Mouse (Mus musculus): ENCODE data around the gene Tmem63c. TPM values are rescaled to one million over a fixed set of nuclear protein-coding genes. Genes with fewer than 3 reads are reported as not detected.

Gene Tmem63c
- polyA plus RNA-seq, 1 experiment from 2014 or later: 7.0 TPM

DNA sequence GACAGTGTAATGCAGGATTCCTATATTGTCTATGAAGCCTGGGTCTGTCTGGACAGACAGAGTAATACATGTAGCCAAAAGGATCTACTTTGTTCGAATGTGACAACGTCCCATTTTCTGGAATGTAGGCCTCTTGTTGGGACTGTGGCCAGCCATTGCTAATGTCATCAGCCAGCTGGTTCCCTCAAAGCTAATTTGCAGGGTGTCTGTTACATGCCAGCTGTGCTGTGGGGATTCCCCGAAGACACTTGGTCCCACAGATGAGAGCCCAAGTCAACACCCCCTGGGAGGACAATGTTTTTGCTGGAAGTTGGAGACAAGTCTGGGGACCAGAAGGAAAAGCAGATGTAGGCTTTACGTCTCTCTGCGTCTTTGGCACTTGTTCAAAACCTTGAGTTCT is 45.3 kb downstream of the Tmem63c start:
- H3K27me3 ChIP-seq: no peaks in the 10 kb centered on the region
- ATAC-seq (replicated peaks): no peak
- no peak overlapping the region for H3K9ac ChIP-seq (replicated peaks)
- no peak overlapping the region for H3K27ac ChIP-seq (replicated peaks)
- no peaks in the 10 kb centered on the region for H3K36me3 ChIP-seq
- H3K4me3 ChIP-seq: no peak overlapping the region
- H3K4me2 ChIP-seq (replicated peaks): no peak overlapping the region
- no peaks in the 10 kb centered on the region for H3K4me1 ChIP-seq
- WGBS: 58% methylated on average over 5 of the region's 5 CpGs
- H3K9me3 ChIP-seq: no peaks in the 10 kb centered on the region

DNA sequence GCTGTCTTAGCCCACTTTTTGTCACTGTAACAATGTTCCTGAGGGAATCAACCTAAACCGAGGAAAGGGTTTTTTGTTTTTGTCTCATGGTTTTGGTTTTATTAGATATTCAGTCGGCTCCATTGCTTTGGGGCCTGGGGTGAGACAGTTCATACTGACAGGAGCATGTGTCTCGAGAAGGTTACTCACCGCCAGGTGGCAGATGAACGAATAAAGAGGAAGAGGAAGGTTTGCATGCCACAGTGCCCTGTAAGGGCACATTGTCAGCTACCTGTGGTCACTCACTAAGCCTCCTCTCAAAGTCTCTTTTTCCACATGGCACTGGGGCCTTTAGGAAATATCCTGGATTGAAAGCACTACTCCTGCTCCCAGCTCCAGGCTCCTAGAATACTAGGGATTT is 49.4 kb downstream of the Tmem63c start:
- H3K36me3 ChIP-seq: no peaks in the 10 kb centered on the region
- no peak overlapping the region for H3K27ac ChIP-seq (replicated peaks)
- H3K9me3 ChIP-seq: no peaks in the 10 kb centered on the region
- no peak overlapping the region for H3K4me3 ChIP-seq
- H3K4me2 ChIP-seq (replicated peaks): no peak overlapping the region
- ATAC-seq (replicated peaks): no peak
- no peaks in the 10 kb centered on the region for H3K4me1 ChIP-seq
- 73% methylated on average over 5 of the region's 5 CpGs for WGBS
- H3K9ac ChIP-seq (replicated peaks): no peak overlapping the region
- no peaks in the 10 kb centered on the region for H3K27me3 ChIP-seq

DNA sequence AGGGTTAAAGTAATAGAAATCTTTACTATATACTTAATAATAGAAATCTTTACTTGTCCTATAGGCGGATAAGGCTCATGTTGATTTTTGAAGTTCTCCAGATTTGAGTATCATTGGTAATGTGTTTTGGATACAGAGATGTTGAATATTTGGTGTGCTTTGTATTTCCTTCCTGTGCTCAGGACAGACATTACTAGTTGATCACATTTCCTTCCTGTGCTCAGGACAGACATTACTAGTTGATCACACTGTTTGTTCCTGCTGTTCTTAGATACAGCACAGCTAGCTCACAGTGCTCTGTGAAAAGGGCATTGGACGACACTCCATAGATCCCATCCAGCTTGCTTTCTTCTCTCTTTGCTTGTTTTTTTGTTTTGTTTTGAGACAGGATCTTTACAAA is 55.5 kb downstream of the Tmem63c start:
- H3K4me3 ChIP-seq: no peak overlapping the region
- H3K27me3 ChIP-seq: no peaks in the 10 kb centered on the region
- H3K36me3 ChIP-seq: no peaks in the 10 kb centered on the region
- no peak for ATAC-seq (replicated peaks)
- H3K9me3 ChIP-seq: no peaks in the 10 kb centered on the region
- 86% methylated on average over 2 of the region's 2 CpGs for WGBS
- H3K4me2 ChIP-seq (replicated peaks): no peak overlapping the region
- H3K27ac ChIP-seq (replicated peaks): no peak overlapping the region
- H3K9ac ChIP-seq (replicated peaks): no peak overlapping the region
- H3K4me1 ChIP-seq: no peaks in the 10 kb centered on the region

DNA sequence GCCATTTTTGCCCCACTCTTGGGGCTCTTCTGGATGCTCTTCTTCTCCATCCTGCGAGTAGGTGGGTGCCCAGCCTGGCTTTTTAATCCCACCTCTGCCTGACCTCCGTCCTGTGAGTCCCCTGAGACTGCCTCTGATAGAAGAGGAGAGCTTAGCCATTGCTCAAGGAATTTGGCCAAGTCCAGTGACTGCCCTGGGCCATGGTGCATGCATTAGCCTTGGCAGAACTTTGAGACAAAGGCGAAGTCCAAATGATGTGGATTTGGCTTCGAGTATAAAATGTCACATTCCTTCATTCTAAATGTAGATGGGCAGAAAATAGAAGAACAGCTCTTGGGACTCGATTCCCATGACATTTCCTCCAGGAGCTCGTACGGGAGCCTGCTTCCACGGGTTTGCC is 61.7 kb downstream of the Tmem63c start:
- Histone ChIP-seq H3K36me3 (no peaks in the 10 kb centered on the region), H3K4me3 (no peak overlapping the region), H3K4me1 (no peaks in the 10 kb centered on the region), H3K27ac (replicated peaks) (no peak overlapping the region), H3K9me3 (no peaks in the 10 kb centered on the region), H3K4me2 (replicated peaks) (no peak overlapping the region), H3K9ac (replicated peaks) (no peak overlapping the region), H3K27me3 (no peaks in the 10 kb centered on the region)
- WGBS: 80% methylated on average over 8 of the region's 8 CpGs
- ATAC-seq (replicated peaks): no peak

DNA sequence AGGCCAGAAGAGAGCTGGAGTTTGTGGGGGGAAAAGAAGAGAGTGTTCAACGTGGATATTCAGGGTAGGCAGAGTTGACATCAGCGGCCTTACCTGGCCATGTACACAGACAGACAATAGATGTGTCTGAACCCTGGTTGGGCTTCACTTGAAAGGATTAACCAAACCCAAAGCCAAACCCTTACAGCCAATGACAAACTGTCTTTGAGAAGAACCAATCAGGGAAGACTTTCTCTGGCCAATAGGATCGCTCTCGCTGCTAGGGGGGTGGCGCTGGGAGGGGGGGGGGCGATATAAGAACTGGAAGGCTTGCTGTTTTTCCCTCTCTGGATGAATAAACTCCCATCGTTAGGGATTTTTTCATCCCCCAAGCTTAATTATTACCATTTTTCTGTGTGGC is 66.1 kb downstream of the Tmem63c start:
- no peak for ATAC-seq (replicated peaks)
- H3K27ac ChIP-seq (replicated peaks): no peak overlapping the region
- no peaks in the 10 kb centered on the region for H3K4me1 ChIP-seq
- H3K9ac ChIP-seq (replicated peaks): no peak overlapping the region
- no peak overlapping the region for H3K4me3 ChIP-seq
- H3K4me2 ChIP-seq (replicated peaks): no peak overlapping the region
- no peaks in the 10 kb centered on the region for H3K27me3 ChIP-seq
- H3K9me3 ChIP-seq: no peaks in the 10 kb centered on the region
- 63% methylated on average over 7 of the region's 7 CpGs for WGBS
- H3K36me3 ChIP-seq: no peaks in the 10 kb centered on the region

DNA sequence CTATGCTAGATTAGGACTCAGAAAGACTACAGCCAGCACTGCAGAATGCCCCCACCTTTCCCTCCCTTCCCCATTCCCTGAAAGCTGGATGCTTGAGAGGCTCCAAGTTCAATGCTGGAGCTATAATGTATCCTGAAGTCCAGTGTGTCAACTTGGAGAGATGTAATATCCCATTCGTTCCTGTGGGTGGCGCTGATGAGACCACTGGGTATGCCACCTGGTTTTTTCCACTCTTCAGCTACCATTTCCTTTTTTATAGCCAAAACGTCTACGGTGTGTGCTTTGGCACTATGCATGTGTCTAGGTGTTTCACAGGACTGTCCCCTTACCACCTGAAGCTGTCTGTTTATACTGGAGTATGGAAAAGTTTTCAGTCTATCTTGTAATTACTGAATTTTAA is 67.2 kb downstream of the Tmem63c start:
- no peaks in the 10 kb centered on the region for H3K9me3 ChIP-seq
- no peak for ATAC-seq (replicated peaks)
- no peak overlapping the region for H3K9ac ChIP-seq (replicated peaks)
- H3K36me3 ChIP-seq: no peaks in the 10 kb centered on the region
- no peaks in the 10 kb centered on the region for H3K27me3 ChIP-seq
- no peaks in the 10 kb centered on the region for H3K4me1 ChIP-seq
- no peak overlapping the region for H3K4me2 ChIP-seq (replicated peaks)
- no peak overlapping the region for H3K4me3 ChIP-seq
- 40% methylated on average over 4 of the region's 4 CpGs for whole genome bisulfite sequencing
- no peak overlapping the region for H3K27ac ChIP-seq (replicated peaks)

DNA sequence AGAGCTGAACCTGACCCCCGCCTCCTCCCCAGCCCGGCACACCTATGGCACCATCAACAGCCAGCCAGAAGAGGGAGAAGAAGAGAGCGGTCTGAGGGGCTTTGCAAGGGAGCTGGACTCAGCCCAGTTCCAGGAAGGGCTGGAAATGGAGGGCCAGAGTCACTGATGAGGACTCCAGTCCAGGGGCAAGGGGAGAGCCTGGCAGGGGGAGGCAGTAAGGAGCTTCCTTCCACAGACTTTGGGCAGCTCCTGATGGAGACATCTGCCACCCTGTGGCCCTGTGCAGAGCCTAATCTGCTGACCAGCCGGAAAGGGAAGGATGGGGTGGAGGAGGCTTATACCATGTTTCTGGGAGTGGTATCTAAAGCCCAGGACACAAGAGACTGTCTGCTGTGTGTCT is 68.1 kb downstream of the Tmem63c start:
- H3K9me3 ChIP-seq: no peaks in the 10 kb centered on the region
- H3K27ac ChIP-seq (replicated peaks): no peak overlapping the region
- H3K36me3 ChIP-seq: no peaks in the 10 kb centered on the region
- H3K9ac ChIP-seq (replicated peaks): no peak overlapping the region
- ATAC-seq (replicated peaks): no peak
- no peak overlapping the region for H3K4me2 ChIP-seq (replicated peaks)
- H3K4me1 ChIP-seq: no peaks in the 10 kb centered on the region
- no peak overlapping the region for H3K4me3 ChIP-seq
- whole genome bisulfite sequencing: 74% methylated on average over 4 of the region's 4 CpGs
- H3K27me3 ChIP-seq: no peaks in the 10 kb centered on the region

DNA sequence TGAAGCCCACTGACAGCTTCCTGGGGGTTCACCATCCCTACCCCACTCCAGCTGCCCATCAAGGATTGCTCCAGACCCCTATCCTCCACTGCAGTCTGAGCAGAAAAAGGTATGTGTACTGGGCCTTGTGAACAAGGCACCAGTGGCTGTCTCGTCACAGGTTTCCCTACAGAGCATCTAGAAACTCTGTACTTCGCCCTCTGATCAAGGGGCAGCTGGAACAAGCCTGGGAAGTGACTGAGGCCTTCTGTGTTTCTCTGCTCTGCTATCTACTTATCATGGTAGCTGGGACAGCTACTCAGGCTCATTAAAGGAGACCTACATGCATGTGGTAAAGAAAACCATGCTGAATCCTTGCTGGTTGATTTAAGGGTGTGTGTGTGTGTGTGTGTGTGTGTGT is 68.6 kb downstream of the Tmem63c start:
- no peak for ATAC-seq (replicated peaks)
- Histone ChIP-seq H3K9ac (replicated peaks) (no peak overlapping the region), H3K27me3 (no peaks in the 10 kb centered on the region), H3K4me1 (no peaks in the 10 kb centered on the region), H3K27ac (replicated peaks) (no peak overlapping the region), H3K4me2 (replicated peaks) (no peak overlapping the region), H3K4me3 (no peak overlapping the region), H3K9me3 (no peaks in the 10 kb centered on the region), H3K36me3 (no peaks in the 10 kb centered on the region)
- 89% methylated on average over 2 of the region's 2 CpGs for WGBS

DNA sequence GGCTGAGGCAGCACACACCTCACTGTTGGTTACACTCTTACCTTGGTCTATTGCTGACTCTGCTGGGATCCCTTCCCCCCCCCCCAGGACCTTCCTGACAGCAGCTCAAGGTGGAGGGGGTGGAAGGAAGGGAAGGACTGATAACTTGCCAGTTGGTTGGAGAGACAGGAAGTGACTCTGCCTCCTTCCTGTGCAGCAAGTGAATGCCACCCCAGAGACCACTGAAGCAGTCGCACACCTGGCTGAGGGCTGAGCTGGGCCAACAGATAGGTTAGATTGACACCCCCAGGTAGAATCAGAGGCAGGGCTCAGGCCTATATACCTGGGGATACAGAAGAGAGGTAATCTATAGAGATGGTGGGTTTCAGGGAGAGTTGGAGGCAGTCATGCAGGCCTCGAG is 70.8 kb downstream of the Tmem63c start:
- Histone ChIP-seq H3K4me3 (no peak overlapping the region), H3K9me3 (no peaks in the 10 kb centered on the region), H3K36me3 (no peaks in the 10 kb centered on the region), H3K27me3 (no peaks in the 10 kb centered on the region), H3K4me2 (replicated peaks) (no peak overlapping the region), H3K4me1 (no peaks in the 10 kb centered on the region), H3K9ac (replicated peaks) (no peak overlapping the region), H3K27ac (replicated peaks) (no peak overlapping the region)
- WGBS: 97% methylated on average over 2 of the region's 2 CpGs
- no peak for ATAC-seq (replicated peaks)

DNA sequence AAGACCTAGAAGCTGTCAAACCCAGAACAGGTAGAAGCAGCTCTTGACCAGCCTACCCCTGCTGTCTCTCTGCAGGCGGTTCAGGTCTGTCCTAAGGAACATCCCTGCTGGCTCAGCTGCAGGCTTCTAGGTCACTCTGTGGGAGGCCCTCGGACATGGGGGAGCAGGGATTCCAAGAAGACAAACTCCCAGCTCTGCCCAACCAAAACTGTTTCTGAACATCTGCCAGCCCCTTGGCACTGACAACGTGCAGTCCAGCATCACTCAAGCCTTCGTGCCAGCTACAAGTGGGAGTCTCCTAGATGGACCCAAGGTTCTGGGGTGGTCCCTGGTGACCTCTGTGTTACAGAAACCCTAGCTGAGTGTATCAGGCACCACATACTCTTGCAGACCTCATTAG is 72.1 kb downstream of the Tmem63c start:
- Histone ChIP-seq H3K4me2 (replicated peaks) (no peak overlapping the region), H3K4me1 (no peaks in the 10 kb centered on the region), H3K4me3 (no peak overlapping the region), H3K9me3 (no peaks in the 10 kb centered on the region), H3K36me3 (no peaks in the 10 kb centered on the region), H3K27me3 (no peaks in the 10 kb centered on the region), H3K27ac (replicated peaks) (no peak overlapping the region), H3K9ac (replicated peaks) (no peak overlapping the region)
- ATAC-seq (replicated peaks): no peak
- WGBS: 63% methylated on average over 4 of the region's 4 CpGs

DNA sequence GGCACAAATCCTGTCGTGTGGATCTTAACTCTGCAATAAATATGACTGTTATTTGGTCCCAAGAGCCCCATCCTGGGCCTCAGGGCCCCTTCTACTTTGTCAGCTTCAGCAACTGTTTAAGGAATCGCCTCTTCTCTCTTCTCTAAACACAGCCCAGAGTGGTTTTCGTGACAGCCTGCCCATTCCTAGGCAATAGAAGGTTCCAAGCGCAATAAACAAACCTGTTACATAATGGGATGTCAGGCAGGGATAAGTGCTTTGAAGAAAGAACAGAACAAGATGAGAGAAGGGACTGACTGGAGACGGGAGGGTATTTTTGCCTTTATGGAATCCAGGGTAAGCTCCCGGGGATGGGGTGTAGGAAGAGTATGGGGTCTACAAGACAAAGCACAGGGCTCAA is 72.5 kb downstream of the Tmem63c start:
- Histone ChIP-seq H3K36me3 (no peaks in the 10 kb centered on the region), H3K9ac (replicated peaks) (no peak overlapping the region), H3K4me3 (no peak overlapping the region), H3K4me2 (replicated peaks) (no peak overlapping the region), H3K27me3 (no peaks in the 10 kb centered on the region), H3K4me1 (no peaks in the 10 kb centered on the region), H3K9me3 (no peaks in the 10 kb centered on the region), H3K27ac (replicated peaks) (no peak overlapping the region)
- ATAC-seq (replicated peaks): no peak
- WGBS: 77% methylated on average over 6 of the region's 6 CpGs

DNA sequence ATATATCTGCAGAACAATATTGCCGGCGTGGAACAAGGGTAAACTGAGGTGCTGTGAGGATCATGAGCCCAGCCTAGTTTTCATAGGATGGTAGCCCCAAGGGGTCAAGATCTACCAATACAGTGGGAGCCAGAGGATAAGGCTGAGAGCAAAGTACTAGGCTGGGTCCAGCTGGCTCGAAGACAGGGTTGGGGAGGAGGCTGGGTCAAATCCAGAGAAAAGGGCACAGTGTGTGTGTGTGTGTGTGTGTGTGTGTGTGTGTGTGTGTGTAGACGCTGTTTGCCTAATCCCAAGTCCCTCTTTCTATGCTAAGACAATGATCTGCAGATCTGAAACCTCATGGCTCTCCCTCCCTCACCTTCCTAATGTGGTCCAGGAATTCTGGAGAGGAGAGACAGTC is 79.2 kb downstream of the Tmem63c start:
- ATAC-seq (replicated peaks): no peak
- WGBS: 84% methylated on average over 4 of the region's 4 CpGs

DNA sequence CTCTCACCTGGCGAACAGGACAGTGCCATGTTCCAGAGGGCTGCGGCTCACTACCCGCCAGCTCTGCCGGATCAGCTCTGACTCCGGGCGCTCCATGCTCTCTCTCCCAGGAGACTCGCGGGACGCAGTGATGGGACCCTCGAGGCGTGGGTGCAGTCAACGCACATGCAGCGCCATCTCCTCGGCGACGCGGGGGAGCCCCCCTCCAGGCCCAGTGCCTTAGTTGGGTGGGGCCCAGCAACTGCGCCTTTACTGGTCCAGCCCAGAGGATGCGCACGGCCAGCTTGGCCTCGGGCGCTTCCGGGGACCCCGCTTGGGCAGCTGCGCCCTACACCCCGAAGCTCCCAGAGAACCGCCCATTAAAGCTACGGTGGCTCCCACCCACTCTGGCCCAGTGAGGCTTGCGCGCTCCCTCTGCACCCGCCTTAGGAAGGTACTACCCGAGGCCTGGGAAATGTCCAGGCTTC is 81.1 kb downstream of the Tmem63c start, which contains the start of gene Ngb:
TSS of gene Ngb (minus strand) at position 375 of the 467 bp plus-strand sequence.
- peaks cover 9% of the 10 kb centered on the region for H3K4me1 ChIP-seq
- H3K4me2 ChIP-seq (replicated peaks): peak within 1 kb of the TSS; percentile 62
- peaks cover 18% of the 10 kb centered on the region; the same call in 1 of the 2 replicates for H3K27me3 ChIP-seq
- 2% methylated on average over 32 of the region's 32 CpGs for WGBS
- H3K36me3 ChIP-seq: no peaks in the 10 kb centered on the region
- H3K9me3 ChIP-seq: no peaks in the 10 kb centered on the region
- peak within 1 kb of the TSS; percentile 39 for H3K4me3 ChIP-seq
- no peak within 1 kb of the TSS for H3K27ac ChIP-seq (replicated peaks)
- peak; percentile 53 for ATAC-seq (replicated peaks)
- H3K9ac ChIP-seq (replicated peaks): peak within 1 kb of the TSS; percentile 13; the same call in 1 of the 2 replicates

More for the DNA sequence above, 79.2 kb downstream of the Tmem63c start:
- Histone ChIP-seq H3K4me1 (peaks cover 9% of the 10 kb centered on the region), H3K36me3 (no peaks in the 10 kb centered on the region), H3K27me3 (peaks cover 18% of the 10 kb centered on the region; the same call in 1 of the 2 replicates), H3K9me3 (no peaks in the 10 kb centered on the region), H3K27ac (replicated peaks) (no peak overlapping the region), H3K4me2 (replicated peaks) (no peak overlapping the region), H3K9ac (replicated peaks) (no peak overlapping the region), H3K4me3 (no peak overlapping the region)

Measured in forebrain, embryonic 15.5 days (tissue).